Mouse (Mus musculus) MEL (cell line): ENCODE measurements around the gene Upb1.

Experiments
- CTCF ChIP-seq, 3 experiments: IDR thresholded peaks in 2 of 3; conservative IDR thresholded peaks in 1 of 3; 2 replicates each; pipeline ENCODE4 v1.5.1; 2011 to 2012; ENCODE audit warnings: low read length in 3 of 3, low read depth in 2 of 3, mild to moderate bottlenecking in 2 of 3, improper control_type of control experiment in 1 of 3, inconsistent platforms in 1 of 3, mixed read lengths in 1 of 3, moderate library complexity in 1 of 3; ENCODE audit not compliant: control insufficient read depth in 1 of 3, insufficient read depth in 1 of 3, poor library complexity in 1 of 3, severe bottlenecking in 1 of 3
- EP300 ChIP-seq, 2 experiments: IDR thresholded peaks; 2 replicates each; pipeline ENCODE4 v1.6.1; 2011; ENCODE audit warnings: improper control_type of control experiment in 2 of 2, low read length in 2 of 2, low read depth in 1 of 2, mild to moderate bottlenecking in 1 of 2
- ETS1 ChIP-seq: IDR thresholded peaks from 2 replicates; pipeline ENCODE4 v1.6.1; 2012; ENCODE audit warnings: low read depth, mild to moderate bottlenecking, inconsistent platforms, low read length, improper control_type of control experiment, moderate library complexity
- POLR2A ChIP-seq, 2 experiments: IDR thresholded peaks; 2 replicates each; pipeline ENCODE4 v1.6.1; 2011 to 2012; ENCODE audit warnings: low read length in 2 of 2, mild to moderate bottlenecking in 2 of 2, control low read depth in 1 of 2, improper control_type of control experiment in 1 of 2, low read depth in 1 of 2, moderate library complexity in 1 of 2; ENCODE audit not compliant: control insufficient read depth in 1 of 2, insufficient read depth in 1 of 2, poor library complexity in 1 of 2
- SIN3A ChIP-seq: IDR thresholded peaks from 2 replicates; pipeline ENCODE4 v1.6.1; 2012; ENCODE audit warnings: low read length, improper control_type of control experiment, inconsistent platforms

- 0 out of 2 replicates have a peak, but pooled peaks have one; percentile 34 for TF ChIP-seq ETS1
- no peak for TF ChIP-seq CTCF (IDR thresholded peaks at IDR 0.05 in 2 of 3, conservative IDR thresholded peaks at IDR 0.05 in 1 of 3; ENCODE audit: control insufficient read depth in 1 of 3, insufficient read depth in 1 of 3, low read depth in 2 of 3, low read length in 3 of 3, poor library complexity in 1 of 3, severe bottlenecking in 1 of 3)
- peak; percentile 37; the same call in 1 of the 2 replicates for TF ChIP-seq SIN3A
- peak; percentile 58 to 60; a peak in 3 of 4 replicates for TF ChIP-seq EP300 (IDR thresholded peaks at IDR 0.05; ENCODE audit: low read depth in 1 of 2, low read length in 2 of 2)
- no peak for TF ChIP-seq POLR2A (IDR thresholded peaks at IDR 0.05; ENCODE audit: control insufficient read depth in 1 of 2, insufficient read depth in 1 of 2, low read depth in 1 of 2, low read length in 2 of 2, poor library complexity in 1 of 2)
Observed at GRCm38 (mm10) chr10:75489522-75489921, 88.6 kb downstream of the Upb1 start.
